Mouse (Mus musculus): Measurements from ENCODE around the gene Bmpr1a. TPM values are rescaled to one million over a fixed set of nuclear protein-coding genes. Genes with fewer than 3 reads are reported as not detected.

The Bmpr1a gene
- under 1 TPM; 0.92 to 0.96 TPM for polyA plus RNA-seq (2017; shearing (Covaris generic))

DNA sequence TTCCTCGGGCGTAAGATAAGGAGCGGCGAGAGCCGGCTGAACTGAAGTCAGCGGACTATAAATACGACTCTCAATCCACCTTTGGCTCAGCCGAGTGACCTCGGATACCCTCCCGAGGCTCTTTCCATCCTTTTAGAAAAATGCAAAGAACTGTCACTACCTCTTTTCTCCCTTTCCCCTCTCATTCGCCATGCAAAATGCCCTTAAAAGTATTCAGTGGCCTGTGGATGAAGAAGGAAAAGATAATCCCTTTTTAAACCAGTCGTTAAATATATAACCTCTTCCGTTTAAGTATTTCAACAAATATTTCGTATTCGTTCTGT is at the start of gene Bmpr1a:
TSS of gene Bmpr1a (minus strand) at position 17 of the 323 bp plus-strand sequence.
- no peak for ATAC-seq

DNA sequence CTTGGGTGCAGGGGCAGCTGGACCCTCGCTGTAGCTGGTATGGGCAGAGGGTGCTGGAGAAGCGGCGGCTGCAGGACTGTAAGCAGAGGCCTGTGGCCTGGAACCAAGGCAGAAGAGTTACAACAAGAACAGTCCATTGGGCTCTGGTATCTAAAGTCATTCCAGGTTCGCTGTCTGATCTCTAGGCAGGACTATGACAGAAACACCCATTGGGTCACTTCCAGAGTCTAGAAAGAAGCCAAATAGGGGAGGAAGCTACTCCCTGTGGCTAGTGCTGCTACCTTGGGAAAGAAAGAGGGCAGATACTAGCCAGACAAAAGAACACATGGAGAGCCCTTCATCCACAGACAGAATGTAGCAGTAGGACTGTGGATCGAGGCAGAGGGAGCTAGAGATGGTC is 49.1 kb upstream of the Bmpr1a start:
- no peak for ATAC-seq

DNA sequence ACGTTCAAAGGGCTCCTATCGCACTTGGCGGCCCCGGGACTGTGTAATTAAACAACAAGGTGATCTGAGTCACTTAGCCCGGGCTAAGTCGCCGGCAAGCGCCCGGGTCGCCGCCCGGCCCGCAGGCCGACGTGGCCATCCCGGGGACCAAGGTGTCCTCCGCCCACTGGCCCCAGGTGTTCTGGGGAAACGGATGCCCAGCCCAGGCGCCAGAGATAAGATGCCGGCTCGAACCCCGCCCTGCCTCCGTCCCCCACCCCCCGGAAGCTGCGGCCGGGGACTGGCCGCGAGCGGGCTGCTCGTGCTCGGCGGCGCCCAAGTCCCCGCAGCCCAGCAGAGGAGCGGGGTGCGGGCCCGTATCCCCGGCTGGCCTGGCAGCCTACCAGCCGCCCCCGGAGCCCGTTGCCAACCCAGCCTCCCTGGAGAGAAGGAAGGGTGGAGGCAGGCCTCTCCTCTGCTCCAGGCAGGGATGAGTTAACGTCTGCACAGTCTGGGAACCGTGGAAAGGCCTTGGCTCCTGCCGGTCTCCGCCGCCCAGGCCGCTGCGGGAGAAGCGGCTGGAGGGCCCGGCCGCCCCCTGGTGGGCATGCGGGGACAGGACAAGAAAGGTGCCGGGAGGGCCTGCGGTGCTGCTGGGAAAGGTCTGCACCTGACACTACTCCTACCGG is 46.0 kb upstream of the Bmpr1a start:
- ATAC-seq, result peak; percentile 91

DNA sequence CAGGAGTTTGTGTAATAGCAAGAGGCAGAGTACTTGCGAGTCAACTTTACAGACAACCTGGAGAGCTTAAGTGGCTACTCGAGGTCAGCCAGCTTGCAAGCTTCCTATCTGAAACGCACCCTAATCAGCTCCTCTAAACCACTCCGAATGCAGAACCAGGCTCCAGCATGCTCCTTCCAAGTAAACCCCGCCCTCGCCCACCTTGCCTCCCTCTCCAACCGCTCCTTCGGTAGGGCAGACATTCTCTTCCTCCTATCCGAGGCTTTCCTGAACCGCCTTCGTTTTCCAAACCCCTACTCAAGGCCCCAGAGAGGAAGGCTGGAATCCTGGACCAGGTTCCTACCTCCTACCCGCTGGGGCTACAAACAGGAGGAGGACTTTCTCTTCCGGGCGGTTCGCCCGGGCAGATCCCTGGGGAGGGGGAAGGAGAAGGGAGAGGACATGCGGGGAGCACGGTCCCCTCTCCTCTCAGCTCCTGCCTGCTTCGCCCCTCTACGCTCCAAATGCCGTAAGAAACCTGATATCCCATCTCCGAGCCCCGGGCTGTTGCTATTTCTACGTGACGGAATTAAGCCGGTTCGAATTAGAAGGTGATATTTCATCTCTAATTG is 45.4 kb upstream of the Bmpr1a start:
- ATAC-seq, result peak; percentile 18

DNA sequence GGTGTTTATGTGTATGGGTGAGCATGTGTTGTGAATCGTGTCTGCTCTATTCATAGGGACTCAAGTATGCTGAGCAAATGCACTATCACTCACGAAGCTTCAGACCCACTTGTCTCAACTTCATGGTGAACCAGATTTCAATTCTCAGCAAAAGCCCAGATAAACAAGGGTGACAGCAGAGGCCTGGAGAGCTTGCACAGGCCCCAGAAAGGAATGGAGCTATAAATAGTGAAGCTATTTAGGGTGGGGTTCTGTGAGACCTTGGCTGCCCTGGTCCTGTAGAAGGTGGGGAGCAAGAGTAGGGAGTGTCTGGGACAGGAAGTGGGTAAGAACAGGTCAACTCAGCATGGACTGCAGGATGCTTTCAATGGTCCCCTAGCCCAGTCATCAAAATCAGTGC is 41.4 kb upstream of the Bmpr1a start:
- ATAC-seq, result no peak

DNA sequence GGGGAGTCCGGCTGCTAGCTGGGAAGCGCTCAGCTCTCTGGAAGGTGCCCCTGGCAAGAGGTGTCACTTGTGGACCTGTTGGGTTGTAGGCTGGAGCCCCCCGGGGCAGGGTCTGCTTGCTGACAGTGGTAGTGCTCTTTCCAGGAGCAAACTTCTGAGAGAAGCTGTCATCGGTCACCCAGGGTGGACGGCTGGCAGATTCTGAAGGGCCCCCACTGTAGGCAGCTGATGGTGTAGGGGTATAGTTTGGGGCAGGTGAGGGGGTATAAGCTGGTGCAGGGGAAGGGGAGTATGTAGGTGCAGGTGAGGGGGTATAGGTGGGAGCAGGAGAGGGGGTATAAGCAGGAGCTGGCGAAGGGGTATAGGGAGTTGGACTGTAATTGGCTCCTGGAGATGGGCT is 40.9 kb upstream of the Bmpr1a start:
- ATAC-seq, result no peak

DNA sequence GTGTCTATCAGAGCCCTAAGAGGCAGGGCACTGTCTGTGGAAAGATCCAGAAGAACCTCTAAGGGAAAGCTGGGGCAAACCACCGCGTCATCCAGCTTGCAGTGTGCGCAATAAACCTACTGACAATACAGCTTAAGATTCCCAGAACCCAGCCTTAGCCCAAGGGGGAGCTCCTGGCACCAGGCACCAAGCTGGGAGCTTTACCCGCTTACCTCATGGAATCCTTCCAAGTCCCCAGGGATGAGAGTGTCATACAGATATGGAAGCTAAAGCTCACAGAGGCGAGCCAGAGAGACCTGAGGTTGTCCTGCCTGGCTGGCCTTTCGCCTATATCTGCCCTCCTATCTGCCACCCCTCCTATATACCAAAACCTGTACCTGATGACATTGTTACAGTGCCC is 40.5 kb upstream of the Bmpr1a start:
- ATAC-seq, result no peak

DNA sequence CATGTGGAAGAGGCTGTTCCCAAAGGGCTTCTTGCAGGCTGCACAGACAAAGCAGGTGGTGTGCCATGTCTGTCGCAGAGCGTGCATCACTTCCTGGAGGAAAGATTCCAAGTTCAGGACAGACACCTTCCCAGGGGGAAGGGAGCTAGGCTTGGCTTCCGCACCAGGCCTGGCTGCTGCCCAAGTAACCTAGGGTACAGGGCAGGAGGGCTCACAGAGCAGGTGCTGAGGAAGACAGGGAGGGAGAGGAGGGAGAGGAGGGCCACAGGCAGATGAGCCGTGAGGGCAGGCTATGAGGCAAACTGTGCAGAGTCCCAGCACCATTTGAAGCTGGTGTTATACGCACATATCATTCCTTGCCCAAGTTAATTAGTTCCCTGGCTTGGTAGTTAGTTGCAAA is 38.8 kb upstream of the Bmpr1a start:
- ATAC-seq, result no peak

DNA sequence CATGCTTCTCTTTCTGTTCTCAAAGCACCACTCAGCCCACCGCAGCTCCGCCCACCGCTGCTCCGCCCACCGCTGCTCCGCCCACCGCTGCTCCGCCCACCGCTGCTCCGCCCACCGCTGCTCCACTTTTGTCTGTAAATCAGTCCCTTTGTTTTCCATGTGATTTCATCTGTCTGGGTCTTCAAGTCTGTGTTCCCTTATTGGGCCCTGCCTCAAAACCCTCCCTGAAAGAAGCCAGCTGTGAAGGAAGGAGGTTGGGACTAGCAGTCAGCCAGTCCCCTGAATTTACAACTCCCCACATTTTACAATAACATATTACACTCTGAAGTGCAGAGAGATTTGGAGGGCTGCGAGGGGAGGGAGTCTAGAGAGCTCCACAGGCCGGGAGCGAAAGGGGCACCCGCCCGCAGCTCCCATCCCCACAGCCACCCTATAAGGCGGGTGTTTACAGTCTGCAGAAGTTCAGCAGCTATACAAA is 37.6 kb upstream of the Bmpr1a start:
- ATAC-seq, result no peak

DNA sequence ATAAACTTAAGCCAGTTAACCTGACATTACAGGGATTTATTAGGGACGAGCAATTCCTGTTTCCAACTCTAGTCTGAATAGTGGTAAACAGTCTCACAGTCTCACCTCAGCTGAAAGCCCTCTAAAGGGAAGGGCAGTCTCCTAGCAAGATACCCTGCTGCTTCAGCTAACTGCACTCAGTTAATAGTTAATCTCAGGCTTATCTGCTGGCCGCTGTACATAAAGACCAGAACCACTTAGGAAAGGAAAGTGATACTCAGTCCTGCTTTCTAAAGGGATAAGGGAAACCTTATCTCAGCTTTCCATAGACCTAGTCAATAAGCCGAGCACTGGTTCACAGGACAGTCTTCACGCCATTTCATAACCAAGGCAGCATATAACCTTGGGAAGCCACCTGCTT is 32.7 kb upstream of the Bmpr1a start:
- ATAC-seq, result no peak

DNA sequence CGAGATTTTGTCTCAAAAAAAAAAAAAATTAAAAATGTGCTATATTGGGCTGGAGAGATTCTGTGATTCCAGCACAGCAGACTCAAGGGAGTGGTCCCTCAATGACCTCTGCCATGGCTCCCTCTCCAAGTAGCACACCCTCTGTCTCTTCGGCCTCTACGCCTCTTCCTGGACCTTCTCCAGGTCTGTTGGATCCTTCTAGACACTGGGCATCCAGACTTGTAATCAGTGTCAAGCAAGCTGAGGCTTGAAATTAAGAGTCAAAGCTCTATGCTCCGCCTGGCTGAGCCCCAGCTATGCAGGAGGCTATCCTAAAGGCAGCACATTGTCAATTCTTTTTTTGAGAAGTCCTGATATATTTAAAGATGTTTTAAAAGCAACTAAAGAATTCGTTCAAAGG is 30.4 kb upstream of the Bmpr1a start:
- ATAC-seq, result no peak

DNA sequence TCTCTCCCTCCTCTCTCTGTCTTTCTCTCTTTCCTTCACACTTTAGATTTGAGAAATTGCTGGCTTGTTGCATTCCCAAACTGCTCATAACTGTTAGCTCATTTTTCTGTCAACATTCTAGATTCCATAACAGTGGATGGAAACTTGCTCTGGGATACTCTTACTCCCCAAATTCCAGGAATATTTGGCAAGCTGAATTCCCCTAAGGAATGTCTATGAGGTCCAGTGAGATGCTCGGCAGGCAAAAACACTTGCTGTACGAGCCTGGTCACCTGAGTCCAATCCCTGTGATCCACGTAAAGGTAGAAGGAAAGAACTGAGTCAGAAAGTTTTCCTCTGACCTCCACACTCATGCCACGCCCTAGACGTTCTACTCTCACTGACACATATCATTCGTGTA is 29.4 kb upstream of the Bmpr1a start:
- no peak for ATAC-seq

DNA sequence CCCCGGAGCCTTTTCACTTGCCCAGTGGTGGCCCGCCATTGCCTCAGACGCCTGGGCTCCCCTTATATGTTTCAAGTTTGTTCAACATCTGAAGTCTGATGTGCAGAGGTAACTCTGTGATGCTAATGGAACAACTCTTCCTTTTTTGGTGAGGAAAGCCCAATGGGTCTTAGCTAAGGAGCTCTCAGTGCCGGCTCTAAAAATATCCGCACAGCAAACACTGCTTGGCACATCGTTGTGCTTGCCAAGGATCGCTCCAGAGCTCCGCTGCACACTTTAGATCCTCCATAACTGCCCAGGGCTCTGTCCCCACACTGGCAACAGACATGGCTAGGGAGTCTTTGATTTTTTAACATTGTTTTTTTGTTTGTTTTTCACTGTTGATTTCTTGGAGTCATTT is 25.7 kb upstream of the Bmpr1a start:
- no peak for ATAC-seq

DNA sequence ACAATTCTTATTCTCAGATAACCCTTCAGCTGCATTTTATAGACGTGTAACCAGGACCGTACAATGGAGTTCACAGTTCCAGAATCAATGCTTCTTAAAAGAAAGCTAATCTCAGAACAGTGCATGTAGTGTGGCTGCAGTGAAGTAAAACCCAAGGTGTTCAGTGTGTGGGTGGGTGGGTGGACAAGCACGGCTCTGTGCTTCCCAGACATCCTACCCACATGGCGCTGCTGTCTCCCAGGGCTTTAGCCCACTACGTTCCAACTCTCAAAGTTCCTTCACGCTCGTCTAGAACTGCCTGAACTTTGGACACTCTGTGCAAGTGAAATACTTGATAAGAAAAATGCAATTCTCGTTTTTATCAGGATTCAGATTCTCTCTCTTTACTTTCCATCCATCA is 19.6 kb upstream of the Bmpr1a start, which contains the start of gene 9230112D13Rik:
TSS of gene 9230112D13Rik (minus strand) at position 101 of the 400 bp plus-strand sequence.
- ATAC-seq, result no peak

DNA sequence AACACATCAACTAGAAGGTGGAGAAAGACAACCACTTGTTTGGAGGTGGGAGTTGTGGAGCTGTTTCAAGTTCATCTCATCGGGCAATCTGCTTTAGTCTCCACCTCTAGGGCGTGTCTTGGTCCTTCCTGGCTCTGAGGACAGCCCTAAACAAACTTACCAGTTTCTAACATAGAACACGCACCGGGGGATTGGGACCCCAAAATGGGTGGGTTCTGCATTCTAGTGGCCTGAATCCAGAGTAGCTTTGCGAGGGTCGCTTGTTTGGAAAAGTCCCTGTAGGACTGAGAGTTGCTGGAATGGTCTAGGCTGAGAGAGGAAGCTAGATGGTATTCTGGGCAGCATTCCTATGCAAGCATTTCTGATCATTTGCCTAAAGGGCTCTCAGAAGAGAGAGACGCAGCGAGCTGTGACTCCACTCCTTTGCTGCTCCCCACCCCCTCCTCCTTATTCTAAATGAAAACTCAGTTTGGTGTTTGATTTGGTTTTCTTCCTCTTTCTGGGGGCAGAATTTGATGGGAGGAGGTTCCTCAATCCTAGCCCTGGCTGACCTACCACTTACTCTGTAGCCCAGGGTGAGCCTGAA is 14.9 kb upstream of the Bmpr1a start:
- ATAC-seq, result no peak

DNA sequence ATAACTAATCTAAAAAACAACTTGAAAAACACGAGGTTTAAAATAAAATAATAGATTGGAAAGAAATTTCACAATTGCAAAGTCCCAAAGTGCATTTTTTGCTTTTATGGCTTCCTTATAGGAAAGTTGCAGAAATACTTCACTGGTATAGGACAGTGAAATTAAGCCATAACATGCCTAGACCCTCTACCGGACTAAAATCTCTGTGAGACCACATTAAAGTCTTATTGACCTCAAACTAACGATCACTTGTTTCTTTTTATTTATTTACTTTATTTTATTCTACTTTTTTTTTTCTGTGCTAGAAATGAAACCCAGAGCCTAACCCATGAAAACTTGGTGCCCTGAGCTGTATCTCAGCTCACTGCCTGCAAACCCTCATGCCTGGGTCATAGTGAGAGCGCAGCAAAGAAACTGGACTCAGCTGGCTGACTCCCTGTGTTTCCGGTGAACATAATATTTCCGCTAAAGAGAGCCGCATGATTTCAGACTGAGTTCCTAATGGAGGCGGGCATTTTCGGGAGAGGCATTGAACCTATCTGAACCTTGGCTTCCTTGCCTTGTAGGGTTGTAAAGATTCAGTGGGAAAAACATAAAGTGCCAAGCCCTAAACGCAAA is 13.9 kb upstream of the Bmpr1a start:
- no peak for ATAC-seq

DNA sequence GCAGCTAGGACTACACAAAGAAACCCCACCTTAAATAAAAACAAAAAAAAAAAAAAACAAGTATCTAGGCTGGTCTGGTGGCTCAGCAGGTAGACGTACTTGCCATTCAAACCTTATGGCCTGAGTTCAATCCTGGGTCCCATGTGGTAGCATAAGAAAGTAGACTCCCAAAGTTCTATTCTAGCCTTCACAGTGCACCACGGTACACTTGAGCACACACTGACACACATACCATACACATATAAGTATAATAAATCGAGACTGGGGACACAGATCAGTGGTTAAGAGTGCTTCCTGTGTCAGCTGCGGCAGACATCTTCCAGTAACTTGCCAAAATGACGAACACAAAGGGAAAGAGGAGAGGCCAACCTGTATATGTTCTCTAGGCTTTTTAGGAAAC is 12.7 kb upstream of the Bmpr1a start:
- ATAC-seq, result no peak

DNA sequence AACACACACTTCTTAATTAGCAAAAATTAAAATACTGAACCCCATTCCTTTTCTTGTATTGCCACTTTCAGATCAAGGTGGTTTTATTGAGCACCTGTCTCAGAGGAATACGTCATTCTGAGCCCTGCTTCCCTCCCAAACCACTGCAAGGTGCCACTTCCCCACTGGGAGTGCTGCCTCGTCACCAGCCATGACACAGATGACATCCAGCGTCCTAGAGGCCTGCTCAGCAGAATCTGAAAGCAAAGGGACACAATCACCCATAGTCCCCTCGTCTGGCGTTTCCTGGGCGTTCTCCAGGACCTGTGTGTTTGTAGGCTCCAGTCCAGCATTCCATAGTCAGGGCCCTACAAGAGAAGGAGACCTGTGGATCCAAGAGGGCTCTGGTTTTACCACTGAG is 11.0 kb upstream of the Bmpr1a start:
- ATAC-seq, result no peak

DNA sequence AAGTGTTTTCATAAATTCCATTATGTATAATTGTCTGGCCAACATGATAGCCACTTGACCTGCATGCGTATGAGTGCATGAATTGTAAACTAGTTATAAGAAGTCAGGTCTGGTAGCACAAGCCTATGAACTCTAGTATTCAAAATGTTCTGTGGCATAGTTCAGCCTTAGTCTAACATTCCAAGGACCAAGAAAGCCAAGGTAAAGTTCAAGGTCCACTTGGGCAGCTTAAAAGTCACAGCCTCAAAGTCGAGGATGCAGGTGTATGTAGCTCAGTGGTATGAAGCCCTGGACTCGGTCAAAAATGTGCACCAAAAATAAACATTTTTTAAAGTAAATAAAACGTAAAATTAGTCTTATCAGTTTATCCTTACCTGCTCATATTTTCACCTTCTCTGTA is 9.5 kb upstream of the Bmpr1a start:
- no peak for ATAC-seq

DNA sequence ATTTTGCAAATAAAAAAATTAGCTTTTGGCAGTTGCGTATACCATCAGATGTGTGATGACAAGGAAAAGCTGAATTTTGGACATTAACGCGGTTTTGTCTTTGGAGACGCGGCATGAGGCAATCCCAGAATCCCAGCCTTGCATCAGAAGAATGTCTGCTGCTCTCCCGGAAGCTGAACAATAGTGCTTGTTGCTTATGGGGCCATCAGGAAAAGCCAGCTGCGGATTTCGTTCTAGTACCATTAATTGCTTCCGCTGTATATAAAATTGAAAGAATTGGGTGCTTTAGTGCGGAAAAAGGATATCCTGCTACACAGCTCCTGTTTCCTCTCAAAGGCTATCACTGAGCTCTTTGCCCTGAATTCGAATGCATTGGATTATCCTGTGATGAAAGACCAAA is 8.8 kb upstream of the Bmpr1a start:
- no peak for ATAC-seq

DNA sequence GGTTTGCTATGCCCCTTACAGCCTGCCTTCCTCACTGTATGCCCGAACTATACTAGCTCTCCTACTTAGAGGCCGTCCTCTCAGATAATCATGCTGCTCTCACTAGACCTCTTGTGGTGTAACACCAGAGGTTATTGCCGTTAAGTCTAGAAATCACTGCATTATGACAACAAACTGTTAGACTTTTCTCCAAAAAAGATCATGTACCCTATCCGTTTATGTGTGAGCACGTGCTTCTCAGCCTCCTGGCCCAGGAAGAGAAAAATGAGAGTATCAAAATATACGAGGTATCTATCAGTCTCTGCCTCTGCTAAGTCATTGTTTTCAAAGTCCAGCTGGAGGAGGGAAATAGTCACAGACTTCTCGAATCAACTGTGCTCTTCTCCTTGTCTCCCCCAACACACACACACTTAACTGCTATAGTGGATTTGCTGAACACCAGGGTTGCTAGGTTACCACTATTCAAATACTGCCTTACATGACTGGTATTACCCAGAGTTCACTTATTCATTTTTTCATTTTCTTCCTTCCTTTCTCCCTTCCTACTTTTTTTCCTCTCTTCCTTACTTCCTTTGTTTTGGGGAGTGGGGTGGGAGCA is 5.8 kb upstream of the Bmpr1a start:
- ATAC-seq, result no peak

DNA sequence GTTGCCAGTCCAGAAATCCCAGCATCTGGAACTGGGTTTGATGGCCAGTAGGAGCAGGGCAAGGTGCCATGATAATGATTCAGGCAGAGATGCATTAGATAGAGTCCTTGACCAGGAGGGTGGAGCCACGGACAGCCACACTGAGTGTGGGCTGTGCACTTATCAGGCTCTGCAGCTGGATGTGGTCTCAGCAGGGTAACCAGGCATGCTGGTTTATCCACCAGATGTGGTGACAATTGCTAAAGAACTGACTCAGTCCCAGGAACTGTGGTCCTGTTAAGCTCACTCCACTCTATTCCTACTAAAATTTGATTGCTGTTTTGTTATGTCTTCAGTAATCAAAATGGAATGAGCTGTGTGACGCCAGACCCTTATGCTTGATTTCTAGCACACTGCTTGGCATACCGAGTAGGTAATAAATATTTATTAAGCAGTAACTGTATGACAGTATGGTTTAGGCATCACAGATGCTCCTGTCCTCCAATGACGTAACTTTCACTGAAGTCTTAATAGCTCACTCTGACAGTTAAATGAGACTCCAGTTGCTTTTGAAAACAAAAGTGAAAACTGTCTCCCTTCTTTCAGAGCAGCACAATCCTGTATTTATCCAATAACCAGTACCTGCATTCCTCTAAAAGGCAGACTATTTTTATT is 5.2 kb upstream of the Bmpr1a start:
- ATAC-seq, result no peak

DNA sequence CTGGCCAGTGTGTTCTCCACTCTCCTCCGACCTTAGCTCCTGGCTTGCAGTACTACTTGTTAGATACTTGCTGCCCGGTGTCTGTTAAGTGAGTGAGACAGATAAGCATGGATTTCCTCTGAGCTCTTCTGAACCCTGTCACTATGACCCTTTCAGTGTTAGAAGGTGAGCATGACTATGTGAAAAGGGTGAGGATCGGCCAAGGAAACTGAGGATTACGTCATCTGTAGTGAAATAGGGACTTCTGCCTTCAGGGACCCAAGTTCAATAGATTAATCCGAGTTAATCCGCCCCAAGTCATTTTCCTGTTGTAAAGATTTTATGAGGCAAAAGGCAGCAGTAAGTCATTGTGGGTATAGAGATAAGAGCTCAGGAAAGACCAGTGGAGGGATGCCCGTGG is 2.2 kb upstream of the Bmpr1a start:
- ATAC-seq, result no peak

All from CD4-positive, CD25-positive, alpha-beta regulatory T cell, adult 4 months (primary cell).